Mouse (Mus musculus) brain, embryonic 14.5 days (tissue): ENCODE data around the gene Dnm1l.

ENCODE experiments used
- CTCF ChIP-seq: fragments of 200-500 bp; IDR thresholded peaks from 2 replicates; pipeline ENCODE4 v1.5.1; 2012; ENCODE audit warnings: inconsistent platforms, mild to moderate bottlenecking, moderate library complexity, borderline replicate concordance; ENCODE audit not compliant: insufficient read depth, insufficient read length; ENCODE audit errors: extremely low read depth
- POLR2A ChIP-seq: fragments of 200-500 bp; IDR thresholded peaks from 2 replicates; pipeline ENCODE4 v1.6.1; 2012; ENCODE audit warnings: mild to moderate bottlenecking, inconsistent platforms, borderline replicate concordance; ENCODE audit not compliant: poor library complexity, insufficient read depth, insufficient read length, severe bottlenecking; ENCODE audit errors: extremely low read depth

DNA sequence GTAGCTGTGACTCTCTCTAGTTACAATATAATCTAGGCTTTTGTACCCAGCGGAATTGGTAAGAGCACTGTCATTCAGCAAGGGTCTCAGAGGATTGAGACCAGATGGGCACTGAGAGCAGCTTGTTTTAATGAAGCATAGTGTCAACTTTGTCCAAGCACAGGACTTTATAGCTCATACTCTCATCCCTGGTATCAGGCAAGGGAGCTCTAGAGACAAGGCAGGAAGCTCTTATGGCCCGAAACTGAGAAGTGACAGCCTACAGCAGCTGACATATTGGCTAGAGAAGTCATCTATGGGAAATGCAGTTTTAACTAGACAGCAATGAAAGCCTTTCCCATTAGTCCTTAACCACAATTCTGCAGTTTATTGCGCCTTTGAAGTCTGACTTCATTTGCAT, 85.8 kb downstream of the Dnm1l start:
- no peak for TF ChIP-seq CTCF
- TF ChIP-seq POLR2A, result no peak
